Mouse (Mus musculus): ENCODE measurements at regions not wholly inside any gene's neighbourhood (a gene's known extent, or its start where the extent isn't known, plus 50 kb on each side); places are given as distances from the start of the nearest gene placed in this dataset.

DNA sequence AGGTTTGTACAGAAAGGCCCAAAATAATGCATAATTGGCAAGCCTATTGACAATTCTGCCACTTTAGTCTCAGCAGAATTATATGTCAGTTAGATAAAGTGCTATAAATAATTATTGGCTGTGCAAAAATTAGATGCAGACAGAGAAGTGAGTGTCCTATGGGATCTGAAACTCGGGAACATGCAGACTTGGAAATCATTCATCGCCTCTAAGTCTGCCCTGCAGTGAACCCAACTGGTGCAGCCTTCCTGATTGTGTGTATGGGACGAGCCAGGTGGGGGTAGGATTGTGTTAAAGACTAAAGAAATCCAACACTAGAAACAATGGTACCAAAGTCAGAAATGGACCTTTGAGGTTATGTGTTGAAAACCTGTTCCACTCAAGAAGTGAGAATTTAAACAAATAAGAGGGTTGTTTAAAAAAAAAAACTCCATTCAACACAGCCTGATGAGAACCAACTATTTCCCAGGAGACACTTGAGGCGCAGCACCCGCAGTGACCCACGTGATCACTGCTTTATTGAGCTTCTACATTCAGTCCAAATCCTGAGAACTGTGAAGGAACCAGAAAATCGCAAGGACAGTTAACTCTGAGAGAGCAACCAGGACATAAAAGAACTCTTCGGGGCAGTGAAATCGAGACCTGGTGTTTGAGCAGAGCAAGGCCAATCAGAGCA lies 57.4 kb upstream of the Acsl1 start:
- no peak for DNase-seq (ENCODE audit: low spot score)

DNA sequence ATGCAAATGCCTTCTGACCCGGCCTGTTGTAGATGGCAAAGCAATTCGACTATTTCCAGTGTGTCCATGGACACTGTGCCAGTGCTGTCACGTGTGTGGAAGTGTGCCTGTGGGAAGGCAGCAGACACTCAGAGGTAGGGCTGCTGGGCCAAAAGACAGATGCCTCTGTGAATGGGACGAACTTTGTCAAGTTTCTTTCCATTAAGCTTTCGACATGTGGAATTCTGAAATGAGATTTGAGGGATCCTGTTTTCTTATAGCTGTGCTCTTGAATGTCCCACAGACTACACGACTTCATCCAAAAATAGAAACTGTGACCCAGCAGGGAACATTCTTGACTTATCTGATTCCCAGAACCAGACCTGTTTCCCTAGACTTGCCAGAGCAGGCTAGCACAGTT lies 56.0 kb upstream of the Acsl1 start:
- DNase-seq (ENCODE audit: low spot score), result no peak

DNA sequence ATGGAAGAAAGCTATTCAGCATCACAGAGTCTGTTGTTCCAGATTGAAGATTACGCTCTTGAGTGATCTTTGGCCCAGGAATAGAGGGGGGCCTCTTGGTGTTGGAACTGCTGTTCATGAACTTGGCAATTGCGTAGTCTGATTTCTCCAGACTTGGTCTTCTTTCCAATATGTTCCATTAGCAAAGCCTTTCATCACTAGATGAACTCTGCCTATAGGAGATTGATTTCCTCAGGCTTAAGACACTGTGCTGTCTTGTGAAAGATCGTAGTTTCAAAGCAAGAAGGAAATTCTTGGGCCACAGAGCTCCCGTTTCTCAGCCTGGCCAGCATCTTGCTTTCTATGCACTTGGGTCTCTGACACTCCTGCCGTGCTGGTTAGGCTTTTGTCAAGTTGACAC lies 51.4 kb upstream of the Acsl1 start:
- DNase-seq (ENCODE audit: low spot score), result no peak

DNA sequence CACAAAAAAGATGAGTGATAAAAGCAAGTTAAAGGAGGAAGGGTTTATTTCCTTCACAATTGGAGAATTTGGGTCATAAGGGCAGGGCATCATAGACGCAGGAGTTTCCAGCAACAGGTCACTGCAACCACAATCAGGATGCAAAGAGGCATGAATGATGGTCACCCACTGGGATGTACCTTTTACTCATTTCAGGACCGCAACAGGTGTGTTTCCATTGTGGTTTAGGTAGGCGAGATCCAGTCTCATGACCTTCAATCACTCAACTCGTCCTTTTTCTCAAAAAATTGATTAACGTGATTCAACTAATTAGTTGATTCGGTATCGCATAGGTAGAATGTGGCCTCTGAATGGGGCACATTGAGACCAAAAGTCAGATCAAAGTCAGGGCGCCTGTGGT lies 50.4 kb upstream of the Acsl1 start:
- no peak for DNase-seq (ENCODE audit: low spot score)
